Mouse (Mus musculus): ENCODE measurements around the gene Rbm20. TPM values are rescaled to one million over a fixed set of nuclear protein-coding genes. Genes with fewer than 3 reads are reported as not detected.

The Rbm20 gene
- total RNA-seq, 2 experiments from 2014 or later, result 1.0 to 1.2 TPM

GRCm38 (mm10) chr19:53670625-53671141 is 6.4 kb upstream of the Rbm20 start:
- DNase-seq (ENCODE audit: low spot score in 2 of 2), result no peak

GRCm38 (mm10) chr19:53671432-53671831 is 5.7 kb upstream of the Rbm20 start:
- DNase-seq (ENCODE audit: low spot score in 2 of 2), result no peak

GRCm38 (mm10) chr19:53674131-53674925 is 2.8 kb upstream of the Rbm20 start:
- DNase-seq (ENCODE audit: low spot score in 2 of 2), result no peak

GRCm38 (mm10) chr19:53676228-53676627 is 878 bp upstream of the Rbm20 start:
- no peak for DNase-seq (ENCODE audit: low spot score in 2 of 2)

- no peak for DNase-seq (ENCODE audit: low spot score in 2 of 2)
These were observed 2.1 kb downstream of the Rbm20 start for GRCm38 (mm10) chr19:53679194-53679593.

GRCm38 (mm10) chr19:53679981-53680380 is 2.9 kb downstream of the Rbm20 start:
- no peak for DNase-seq (ENCODE audit: low spot score in 2 of 2)

GRCm38 (mm10) chr19:53682427-53682826 is 5.3 kb downstream of the Rbm20 start:
- no peak for DNase-seq (ENCODE audit: low spot score in 2 of 2)

- DNase-seq (ENCODE audit: low spot score in 2 of 2), result no peak
These were observed 10.5 kb downstream of the Rbm20 start for GRCm38 (mm10) chr19:53687592-53687991.

- DNase-seq (ENCODE audit: low spot score in 2 of 2), result no peak
These were observed 13.7 kb downstream of the Rbm20 start for GRCm38 (mm10) chr19:53690816-53691215.

GRCm38 (mm10) chr19:53694020-53694419 is 16.9 kb downstream of the Rbm20 start:
- no peak for DNase-seq (ENCODE audit: low spot score in 2 of 2)

GRCm38 (mm10) chr19:53696079-53696478 is 19.0 kb downstream of the Rbm20 start:
- no peak for DNase-seq (ENCODE audit: low spot score in 2 of 2)

GRCm38 (mm10) chr19:53696655-53697054 is 19.5 kb downstream of the Rbm20 start:
- no peak for DNase-seq (ENCODE audit: low spot score in 2 of 2)

- no peak for DNase-seq (ENCODE audit: low spot score in 2 of 2)
These were observed 20.4 kb downstream of the Rbm20 start for GRCm38 (mm10) chr19:53697376-53698126.

GRCm38 (mm10) chr19:53699671-53700070 is 22.6 kb downstream of the Rbm20 start:
- DNase-seq (ENCODE audit: low spot score in 2 of 2), result no peak

GRCm38 (mm10) chr19:53701434-53701833 is 24.3 kb downstream of the Rbm20 start:
- DNase-seq (ENCODE audit: low spot score in 2 of 2), result no peak

GRCm38 (mm10) chr19:53704895-53705823 is 28.1 kb downstream of the Rbm20 start:
- peak; percentile 39 to 57 for DNase-seq (ENCODE audit: low spot score in 2 of 2)

GRCm38 (mm10) chr19:53708401-53708800 is 31.3 kb downstream of the Rbm20 start:
- no peak for DNase-seq (ENCODE audit: low spot score in 2 of 2)

- no peak for DNase-seq (ENCODE audit: low spot score in 2 of 2)
These were observed 33.8 kb downstream of the Rbm20 start for GRCm38 (mm10) chr19:53710861-53711260.

- no peak for DNase-seq (ENCODE audit: low spot score in 2 of 2)
These were observed 34.3 kb downstream of the Rbm20 start for GRCm38 (mm10) chr19:53711261-53711890.

- DNase-seq (ENCODE audit: low spot score in 2 of 2), result no peak
These were observed 35.4 kb downstream of the Rbm20 start for GRCm38 (mm10) chr19:53712297-53713025.

All from adrenal gland, adult 18-20 months (tissue).